Mouse (Mus musculus): Measurements from ENCODE around the gene Inpp5d. TPM values are rescaled to one million over a fixed set of nuclear protein-coding genes. Genes with fewer than 3 reads are reported as not detected.
A peak's percentile ranks its signal among the peaks of the same experiment; 100 is the strongest.

Gene Inpp5d
- polyA plus RNA-seq, 1 experiment from 2014 or later: 3.9 TPM

DNA sequence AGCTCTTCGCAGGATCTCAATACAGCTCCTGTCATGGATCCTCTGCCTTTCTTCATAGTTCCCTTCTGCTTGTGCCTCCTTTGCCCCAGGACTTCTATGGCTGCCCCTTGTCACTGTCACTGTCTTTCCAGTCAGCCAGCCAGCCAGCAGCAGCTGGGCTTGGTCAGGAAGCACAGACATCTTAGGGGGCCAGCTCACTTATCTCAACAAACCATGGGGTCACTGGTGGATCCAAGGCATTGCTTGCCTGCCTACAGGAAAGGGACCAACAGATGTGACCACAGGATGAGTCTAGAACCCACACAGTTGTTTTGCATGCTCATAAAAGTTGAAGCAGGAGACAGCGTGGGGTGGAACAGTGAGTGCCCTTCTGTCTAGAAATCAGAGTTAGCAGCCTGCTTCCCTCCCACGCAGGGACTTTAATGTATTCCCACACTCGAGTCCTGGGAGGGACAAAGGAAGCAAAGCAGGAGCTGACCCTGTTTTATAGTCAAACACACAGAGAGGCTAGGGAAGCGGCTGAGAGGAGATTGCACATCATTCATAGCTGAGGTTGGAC is 79.9 kb downstream of the Inpp5d start:
- H3K4me3 ChIP-seq: no peak overlapping the region

DNA sequence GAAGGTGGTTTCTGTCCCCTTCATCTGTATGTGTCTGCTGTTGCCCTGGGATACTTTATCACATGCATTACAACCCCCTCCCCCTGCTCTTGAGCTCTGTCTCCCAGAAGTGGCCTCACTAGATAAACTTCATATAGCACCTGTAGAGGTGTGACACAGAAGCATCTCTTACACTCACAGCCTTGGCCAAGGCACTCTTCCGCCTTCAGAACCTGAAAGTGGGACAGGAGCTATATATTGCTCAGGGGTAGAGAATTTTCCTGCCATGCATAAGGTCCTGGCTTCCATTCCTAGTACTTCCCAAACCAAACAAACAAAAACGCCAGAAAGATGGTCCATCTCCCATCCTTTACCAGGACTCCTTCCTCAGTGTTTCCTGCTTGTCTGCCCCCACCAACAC is 84.1 kb downstream of the Inpp5d start:
- WGBS: 82% methylated on average over 2 of the region's 2 CpGs

More for the DNA sequence above, 79.9 kb downstream of the Inpp5d start:
- WGBS: 86% methylated on average over 5 of the region's 5 CpGs
- H3K36me3 ChIP-seq: no peaks in the 10 kb centered on the region
- no peaks in the 10 kb centered on the region for H3K27me3 ChIP-seq (ENCODE audit: low read depth, poor library complexity, severe bottlenecking)
- DNase-seq (ENCODE audit: low spot score): no peak
- no peaks in the 10 kb centered on the region for H3K4me1 ChIP-seq
- H3K27ac ChIP-seq: no peak overlapping the region
- H3K9me3 ChIP-seq (replicated peaks): no peaks in the 10 kb centered on the region

DNA sequence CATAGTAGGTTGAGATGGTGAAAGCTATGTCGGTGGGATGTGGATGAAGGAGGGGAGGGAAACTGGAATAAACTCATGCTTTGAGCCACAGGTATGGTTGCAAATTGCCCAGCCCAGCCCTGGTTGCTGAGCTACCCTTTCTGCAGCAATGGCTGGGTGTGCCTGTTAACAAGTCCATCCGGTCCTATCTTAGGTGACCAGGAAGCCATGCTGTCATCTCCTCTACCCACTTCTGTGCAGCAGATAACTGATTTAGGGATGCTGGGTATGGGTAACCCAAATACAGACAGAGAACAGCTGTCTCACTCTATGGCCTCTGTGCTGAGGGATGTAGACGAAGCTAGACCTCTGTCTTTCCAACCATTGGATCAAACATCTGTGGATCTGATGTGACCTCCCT is 86.2 kb downstream of the Inpp5d start:
- no peak for DNase-seq (ENCODE audit: low spot score)

More for the DNA sequence above, 84.1 kb downstream of the Inpp5d start:
- H3K4me3 ChIP-seq: no peak overlapping the region
- no peaks in the 10 kb centered on the region for H3K4me1 ChIP-seq
- no peak overlapping the region for H3K27ac ChIP-seq
- no peak for DNase-seq (ENCODE audit: low spot score)
- no peaks in the 10 kb centered on the region for H3K36me3 ChIP-seq
- H3K9me3 ChIP-seq (replicated peaks): no peaks in the 10 kb centered on the region
- H3K27me3 ChIP-seq (ENCODE audit: low read depth, poor library complexity, severe bottlenecking): no peaks in the 10 kb centered on the region

DNA sequence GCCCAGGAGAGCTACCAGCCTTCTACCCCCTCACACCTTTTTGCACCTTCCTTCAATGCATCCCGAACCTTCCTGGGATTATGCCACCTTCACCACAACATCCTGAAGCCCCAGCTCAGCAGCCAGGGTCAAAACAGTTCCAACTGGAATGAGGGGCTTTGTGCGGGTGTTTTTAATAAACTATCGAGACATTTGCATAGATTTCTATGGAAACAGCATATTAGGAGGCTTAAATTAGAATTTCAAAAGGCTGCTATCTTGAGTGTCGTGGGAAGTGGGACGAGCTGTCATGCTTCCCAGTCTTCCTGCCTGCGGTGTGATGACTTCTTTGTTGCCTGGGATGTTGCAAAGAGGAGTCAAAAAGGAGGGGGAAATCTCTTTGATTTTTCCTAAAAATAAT is 88.9 kb downstream of the Inpp5d start:
- no peak overlapping the region for H3K27ac ChIP-seq
- no peak for DNase-seq (ENCODE audit: low spot score)
- no peaks in the 10 kb centered on the region for H3K9me3 ChIP-seq (replicated peaks)
- H3K27me3 ChIP-seq (ENCODE audit: low read depth, poor library complexity, severe bottlenecking): no peaks in the 10 kb centered on the region
- no peak overlapping the region for H3K4me3 ChIP-seq
- H3K4me1 ChIP-seq: no peaks in the 10 kb centered on the region
- no peaks in the 10 kb centered on the region for H3K36me3 ChIP-seq
- 79% methylated on average over 6 of the region's 6 CpGs for WGBS

More for the DNA sequence above, 86.2 kb downstream of the Inpp5d start:
- Histone ChIP-seq H3K27ac (no peak overlapping the region), H3K9me3 (replicated peaks) (no peaks in the 10 kb centered on the region), H3K36me3 (no peaks in the 10 kb centered on the region), H3K27me3 (ENCODE audit: low read depth, poor library complexity, severe bottlenecking) (no peaks in the 10 kb centered on the region), H3K4me3 (no peak overlapping the region), H3K4me1 (no peaks in the 10 kb centered on the region)
- 90% methylated on average over 3 of the region's 3 CpGs for WGBS

DNA sequence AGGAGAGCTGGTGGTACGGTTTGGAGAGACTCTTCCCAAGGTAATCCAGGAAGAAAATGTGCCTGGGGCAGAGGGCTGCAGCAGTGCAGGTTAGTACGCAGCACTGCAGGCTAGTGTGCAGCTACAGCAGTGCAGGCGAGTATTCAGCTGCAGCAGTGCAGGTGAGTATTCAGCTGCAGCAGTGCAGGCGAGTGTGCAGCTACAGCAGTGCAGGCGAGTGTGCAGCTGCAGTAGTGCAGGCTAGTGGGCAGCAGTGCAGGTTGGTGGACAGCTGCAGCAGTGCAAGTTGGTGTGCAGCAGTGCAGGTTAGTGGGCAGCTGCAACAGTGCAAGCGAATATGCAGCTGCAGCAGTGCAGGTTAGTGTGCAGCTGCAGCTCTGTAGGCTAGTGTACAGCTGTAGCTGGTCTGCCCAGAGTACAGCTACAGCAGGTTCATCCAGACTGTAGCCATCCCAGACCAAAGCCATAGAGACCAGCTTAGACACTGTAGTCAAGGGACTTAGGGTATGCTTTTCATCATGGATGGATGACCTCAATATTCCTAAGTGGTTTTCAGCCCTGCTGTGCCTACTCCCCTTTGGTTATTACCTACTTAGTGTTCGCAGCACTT is 89.7 kb downstream of the Inpp5d start:
- no peaks in the 10 kb centered on the region for H3K36me3 ChIP-seq
- DNase-seq (ENCODE audit: low spot score): no peak
- no peaks in the 10 kb centered on the region for H3K9me3 ChIP-seq (replicated peaks)
- H3K27me3 ChIP-seq (ENCODE audit: low read depth, poor library complexity, severe bottlenecking): no peaks in the 10 kb centered on the region
- 82% methylated on average over 7 of the region's 7 CpGs for WGBS
- no peak overlapping the region for H3K27ac ChIP-seq
- H3K4me3 ChIP-seq: no peak overlapping the region
- no peaks in the 10 kb centered on the region for H3K4me1 ChIP-seq

DNA sequence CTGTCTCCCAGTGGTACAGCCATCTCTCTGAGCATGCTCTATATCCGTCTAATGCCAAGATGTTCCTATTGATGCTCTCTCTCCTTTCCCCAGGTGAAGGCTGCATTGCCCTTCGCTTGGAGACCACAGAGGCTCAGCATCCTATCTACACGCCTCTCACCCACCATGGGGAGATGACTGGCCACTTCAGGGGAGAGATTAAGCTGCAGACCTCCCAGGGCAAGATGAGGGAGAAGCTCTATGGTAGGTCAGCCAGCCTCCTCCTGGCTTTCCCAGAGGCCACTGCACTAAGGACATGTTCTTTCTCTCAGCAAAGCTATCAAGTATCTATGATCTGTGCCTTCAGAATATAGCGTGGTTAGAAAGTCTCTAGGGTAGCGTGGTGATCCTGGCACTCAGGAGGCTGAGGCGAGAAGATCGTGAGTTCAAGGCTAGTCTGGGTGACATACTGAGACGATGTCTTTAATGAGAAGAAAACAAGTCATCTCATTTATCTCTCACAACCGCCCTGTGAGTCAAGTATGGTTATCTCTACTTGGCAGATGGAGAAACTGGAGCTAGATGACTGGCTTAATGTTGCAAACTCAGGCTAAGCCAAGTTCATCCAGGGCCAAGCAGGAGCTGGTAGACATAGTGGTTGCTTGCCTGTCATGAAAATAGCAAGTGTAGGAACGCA is 92.0 kb downstream of the Inpp5d start:
- no peaks in the 10 kb centered on the region for H3K4me1 ChIP-seq
- no peaks in the 10 kb centered on the region for H3K9me3 ChIP-seq (replicated peaks)
- no peak overlapping the region for H3K27ac ChIP-seq
- no peak for DNase-seq (ENCODE audit: low spot score)
- no peaks in the 10 kb centered on the region for H3K36me3 ChIP-seq
- 90% methylated on average over 10 of the region's 10 CpGs for WGBS
- H3K4me3 ChIP-seq: no peak overlapping the region
- no peaks in the 10 kb centered on the region for H3K27me3 ChIP-seq (ENCODE audit: low read depth, poor library complexity, severe bottlenecking)

DNA sequence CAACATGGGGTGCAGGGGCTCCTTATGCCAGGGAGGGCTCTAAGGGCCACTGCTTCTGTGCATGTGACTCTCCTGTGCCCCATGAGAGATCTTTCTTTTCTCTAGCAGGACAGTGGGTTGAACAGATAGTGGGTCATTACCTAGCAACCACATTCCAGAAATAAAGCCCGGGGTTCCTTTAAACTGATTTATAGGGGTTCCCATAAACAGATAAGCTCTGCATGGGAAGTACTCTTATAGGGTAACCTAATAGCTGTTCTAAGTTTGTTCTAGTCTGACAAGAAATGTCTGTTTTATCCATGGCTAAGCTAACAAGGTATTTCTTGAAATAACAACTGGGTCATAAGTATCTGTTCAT is 92.5 kb downstream of the Inpp5d start:
- no peak for DNase-seq (ENCODE audit: low spot score)
- Histone ChIP-seq H3K9me3 (replicated peaks) (no peaks in the 10 kb centered on the region), H3K4me3 (no peak overlapping the region), H3K27me3 (ENCODE audit: low read depth, poor library complexity, severe bottlenecking) (no peaks in the 10 kb centered on the region), H3K36me3 (no peaks in the 10 kb centered on the region), H3K4me1 (no peaks in the 10 kb centered on the region), H3K27ac (no peak overlapping the region)
- WGBS: 85% methylated on average over 1 of the region's 1 CpGs

DNA sequence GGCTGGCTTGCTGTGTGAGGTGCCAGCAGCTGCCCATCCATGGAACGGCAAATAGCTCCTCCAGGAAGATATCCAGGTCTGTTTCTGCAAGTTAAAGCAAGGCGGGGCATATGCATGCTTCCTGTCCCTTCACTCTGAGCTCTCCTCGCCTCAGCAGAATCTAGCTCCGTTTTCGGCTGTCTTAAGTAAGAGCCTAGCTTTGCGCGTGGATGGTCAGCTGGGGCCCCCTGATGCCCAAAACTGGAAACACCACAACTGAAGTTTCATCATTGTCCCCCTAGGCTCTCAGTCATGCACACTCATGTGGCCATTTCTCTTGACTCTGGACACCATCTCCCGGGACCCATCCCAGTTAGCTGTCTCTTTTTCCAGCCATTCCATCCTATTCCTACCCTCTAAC is 101.3 kb downstream of the Inpp5d start:
- no peak overlapping the region for H3K27ac ChIP-seq
- 36% methylated on average over 8 of the region's 8 CpGs for WGBS
- no peaks in the 10 kb centered on the region for H3K27me3 ChIP-seq (ENCODE audit: low read depth, poor library complexity, severe bottlenecking)
- 0 out of 2 replicates have a peak, but pooled peaks cover 5% of the 10 kb centered on the region for H3K4me1 ChIP-seq
- no peaks in the 10 kb centered on the region for H3K9me3 ChIP-seq (replicated peaks)
- peak; percentile 34 for DNase-seq (ENCODE audit: low spot score)
- H3K36me3 ChIP-seq: no peaks in the 10 kb centered on the region
- no peak overlapping the region for H3K4me3 ChIP-seq

DNA sequence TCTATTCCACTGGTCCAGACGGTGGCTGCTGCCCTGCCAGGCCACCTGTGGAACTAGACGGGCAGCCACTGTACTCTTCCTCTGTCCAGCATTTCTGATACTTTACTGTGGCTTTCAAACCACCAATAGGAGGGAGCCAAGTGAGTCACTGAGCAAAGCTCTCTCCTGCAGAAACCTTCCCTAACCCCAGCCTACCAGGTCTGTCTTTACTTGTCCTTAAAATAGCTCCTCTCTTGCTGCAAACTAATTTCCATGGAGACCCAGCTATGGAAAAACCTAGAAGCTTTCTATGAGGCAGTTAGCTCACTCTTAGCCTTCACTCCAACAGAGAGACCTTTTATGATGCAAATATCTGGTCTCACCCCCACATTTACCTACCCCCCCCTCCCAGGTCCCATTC is 102.0 kb downstream of the Inpp5d start:
- Histone ChIP-seq H3K36me3 (no peaks in the 10 kb centered on the region), H3K27me3 (ENCODE audit: low read depth, poor library complexity, severe bottlenecking) (no peaks in the 10 kb centered on the region), H3K27ac (no peak overlapping the region), H3K9me3 (replicated peaks) (no peaks in the 10 kb centered on the region), H3K4me1 (0 out of 2 replicates have a peak, but pooled peaks cover 5% of the 10 kb centered on the region), H3K4me3 (no peak overlapping the region)
- WGBS: 54% methylated on average over 2 of the region's 2 CpGs
- DNase-seq (ENCODE audit: low spot score): no peak

DNA sequence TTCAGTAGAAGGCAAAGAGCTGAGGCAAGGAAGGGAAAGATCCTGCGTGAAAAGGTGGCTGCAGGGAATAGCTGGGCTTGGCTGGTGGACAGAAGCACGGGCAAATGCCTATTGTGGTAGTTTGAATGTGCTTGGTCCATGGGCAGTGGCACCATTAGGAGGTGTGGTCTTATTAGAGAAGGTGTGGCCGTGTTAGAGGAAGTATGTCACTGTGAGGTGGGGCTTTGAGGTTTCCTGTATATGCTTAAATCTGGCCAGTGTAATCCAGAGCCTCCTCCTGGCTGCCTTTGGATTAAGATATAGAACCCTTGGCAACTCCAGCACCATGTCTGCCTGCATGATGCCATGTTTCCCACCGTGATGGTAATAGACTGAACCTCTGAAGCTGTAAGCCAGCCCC is 103.2 kb downstream of the Inpp5d start:
- Histone ChIP-seq H3K36me3 (no peaks in the 10 kb centered on the region), H3K9me3 (replicated peaks) (no peaks in the 10 kb centered on the region), H3K27ac (no peak overlapping the region), H3K4me1 (0 out of 2 replicates have a peak, but pooled peaks cover 5% of the 10 kb centered on the region), H3K4me3 (no peak overlapping the region), H3K27me3 (ENCODE audit: low read depth, poor library complexity, severe bottlenecking) (no peaks in the 10 kb centered on the region)
- no peak for DNase-seq (ENCODE audit: low spot score)
- WGBS: 78% methylated on average over 4 of the region's 4 CpGs

DNA sequence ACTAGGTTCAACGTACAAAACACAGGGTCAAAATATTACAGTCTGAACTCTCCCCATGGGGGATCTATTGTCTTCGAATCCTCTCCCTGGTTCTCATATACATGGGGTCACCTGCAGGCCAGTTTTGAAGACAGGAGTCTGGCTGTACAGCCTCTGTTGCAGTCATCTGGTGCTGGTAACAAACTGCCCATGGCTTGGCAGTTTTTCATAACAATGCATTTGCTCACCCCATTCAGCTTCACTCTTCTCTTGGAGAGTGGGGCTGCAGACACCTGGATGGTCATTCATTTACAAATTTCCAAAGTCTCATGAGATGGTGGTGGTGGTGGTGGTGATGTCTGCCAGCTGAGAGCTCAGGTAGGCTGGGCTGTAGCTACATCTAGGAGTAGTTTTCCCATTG is 109.0 kb downstream of the Inpp5d start:
- 83% methylated on average over 2 of the region's 2 CpGs for WGBS
- Histone ChIP-seq H3K4me3 (no peak overlapping the region), H3K27me3 (ENCODE audit: low read depth, poor library complexity, severe bottlenecking) (no peaks in the 10 kb centered on the region)

DNA sequence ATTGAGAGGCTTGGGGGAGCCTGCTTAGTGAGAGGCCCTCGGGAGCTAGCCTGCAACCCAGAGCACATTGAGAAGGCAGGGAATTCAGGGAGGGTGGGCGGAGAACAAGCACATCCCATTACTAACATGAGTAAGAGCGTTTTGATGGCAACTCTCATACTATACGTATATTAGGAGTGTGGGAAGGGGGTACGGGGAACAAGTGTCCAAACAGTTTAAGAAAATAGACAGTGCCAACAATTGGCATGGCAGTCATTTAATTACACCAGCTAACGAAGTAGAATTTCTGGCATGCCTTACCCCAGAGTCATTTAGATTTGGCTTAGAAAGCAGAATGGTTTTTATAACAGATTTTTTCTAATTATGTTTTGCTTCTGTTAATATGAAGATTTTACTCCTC is 109.7 kb downstream of the Inpp5d start:
- no peaks in the 10 kb centered on the region for H3K9me3 ChIP-seq (replicated peaks)
- no peak overlapping the region for H3K4me3 ChIP-seq
- H3K36me3 ChIP-seq: no peaks in the 10 kb centered on the region
- no peaks in the 10 kb centered on the region for H3K27me3 ChIP-seq (ENCODE audit: low read depth, poor library complexity, severe bottlenecking)
- no peak overlapping the region for H3K27ac ChIP-seq
- H3K4me1 ChIP-seq: no peaks in the 10 kb centered on the region
- DNase-seq (ENCODE audit: low spot score): no peak
- 84% methylated on average over 6 of the region's 6 CpGs for WGBS

More for the DNA sequence above, 109.0 kb downstream of the Inpp5d start:
- Histone ChIP-seq H3K36me3 (no peaks in the 10 kb centered on the region), H3K27ac (no peak overlapping the region), H3K9me3 (replicated peaks) (no peaks in the 10 kb centered on the region), H3K4me1 (no peaks in the 10 kb centered on the region)
- no peak for DNase-seq (ENCODE audit: low spot score)

DNA sequence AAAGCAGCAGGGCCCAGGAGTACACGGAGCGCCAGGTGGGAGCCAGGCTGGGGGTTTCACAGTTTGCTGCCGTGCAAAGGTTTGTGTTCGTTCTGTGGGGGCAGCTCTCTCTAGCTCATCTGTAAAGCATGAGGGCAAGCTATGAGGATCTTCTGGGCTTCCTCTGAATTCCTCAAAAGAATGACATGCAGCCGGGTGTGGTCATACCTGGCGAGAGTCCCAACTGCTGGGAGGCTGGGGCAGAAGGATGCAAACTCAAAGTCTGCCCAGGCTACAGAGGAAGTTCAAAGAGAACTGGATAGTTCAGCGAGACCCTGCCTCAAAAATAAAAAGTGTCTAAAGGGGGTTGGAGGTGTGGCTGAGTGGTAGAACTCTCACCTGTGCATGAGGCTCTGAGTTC is 110.2 kb downstream of the Inpp5d start:
- Histone ChIP-seq H3K36me3 (no peaks in the 10 kb centered on the region), H3K27me3 (ENCODE audit: low read depth, poor library complexity, severe bottlenecking) (no peaks in the 10 kb centered on the region), H3K4me1 (no peaks in the 10 kb centered on the region), H3K27ac (no peak overlapping the region), H3K4me3 (no peak overlapping the region), H3K9me3 (replicated peaks) (no peaks in the 10 kb centered on the region)
- no peak for DNase-seq (ENCODE audit: low spot score)
- 87% methylated on average over 7 of the region's 7 CpGs for WGBS
